Comparison of ENCODE assay signal across 18 mouse cellular contexts in the genomic region with DNA sequence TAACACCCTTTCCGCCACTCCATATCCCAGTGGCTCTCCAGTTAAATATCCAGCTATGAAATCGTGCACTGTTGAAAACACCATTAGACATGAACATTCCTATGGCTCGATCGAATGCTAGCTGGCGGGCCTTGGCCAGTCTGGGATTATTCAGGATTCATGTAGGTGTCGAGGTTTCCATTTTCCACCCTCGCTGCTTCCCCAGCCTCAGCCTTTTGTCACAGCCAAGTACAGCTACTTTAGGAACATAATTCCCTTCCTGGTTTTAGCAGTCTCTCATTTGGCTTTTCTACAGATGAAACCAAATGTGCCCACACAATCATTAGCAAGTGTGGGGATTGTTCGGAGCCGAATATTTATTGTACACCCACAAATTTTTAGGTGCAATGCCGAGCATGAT.
A peak's percentile ranks its signal among the peaks of the same experiment; 100 is the strongest.
DNase-seq lines count a peak whose midpoint lies in the region; ATAC-seq and TF ChIP-seq lines count a peak whose summit lies in the region.
"Had no signal": no experiment of that assay in that cellular context is flagged by ENCODE, and none has a peak within 500 bp of the region (broad histone marks: within the 10 kb centered on the region; RNA-seq: fewer than 3 reads in every experiment).

No protein-coding gene starts in this region.

- no peak overlapping the region for H3K4me3 ChIP-seq in hindbrain, postnatal 0 days (ENCODE audit: low read length)
- H3K4me3 ChIP-seq in hindbrain, embryonic 14.5 days (replicated peaks; ENCODE audit: low read length) = no peak overlapping the region
- H3K4me3 ChIP-seq in cortical plate, adult 2 months (ENCODE audit: insufficient read depth, low read length) = no peak overlapping the region
- H3K4me3 ChIP-seq: embryonic facial prominence, embryonic 15.5 days; forebrain, embryonic 12.5 days; intestine, embryonic 15.5 days had no signal

- no peak overlapping the region for H3K4me2 ChIP-seq in hindbrain, postnatal 0 days (ENCODE audit: low read depth, low read length)
- H3K4me2 ChIP-seq in hindbrain, embryonic 14.5 days (replicated peaks) = no peak overlapping the region
- H3K4me2 ChIP-seq: embryonic facial prominence, embryonic 15.5 days; forebrain, embryonic 12.5 days; intestine, embryonic 15.5 days had no signal

- H3K4me1 ChIP-seq in hindbrain, postnatal 0 days (ENCODE audit: insufficient read depth, low read length) = peaks cover 16% of the 10 kb centered on the region
- H3K4me1 ChIP-seq in hindbrain, embryonic 14.5 days (replicated peaks; ENCODE audit: control insufficient read depth, insufficient read depth, low read length) = peaks cover 13% of the 10 kb centered on the region; the same call in 1 of the 2 replicates
- H3K4me1 ChIP-seq in cortical plate, adult 2 months (ENCODE audit: control insufficient read depth, insufficient read depth, low read length) = peaks cover 19% of the 10 kb centered on the region
- H3K4me1 ChIP-seq: intestine, embryonic 15.5 days had no signal

- no peaks in the 10 kb centered on the region for H3K9me3 ChIP-seq in hindbrain, postnatal 0 days (ENCODE audit: low read length)
- H3K9me3 ChIP-seq in hindbrain, embryonic 14.5 days (ENCODE audit: control insufficient read depth, low read length) = no peaks in the 10 kb centered on the region
- H3K9me3 ChIP-seq: embryonic facial prominence, embryonic 15.5 days; forebrain, embryonic 12.5 days; intestine, embryonic 15.5 days had no signal

- ATAC-seq in hindbrain, postnatal 0 days = no peak
- no peak for ATAC-seq in hindbrain, embryonic 14.5 days (ENCODE audit: low FRiP score)
- ATAC-seq: intestine, embryonic 15.5 days had no signal

- peak overlapping the region; percentile 26; the same call in 1 of the 2 replicates for H3K27ac ChIP-seq in hindbrain, postnatal 0 days
- no peak overlapping the region; the same call in none of the 2 replicates for H3K27ac ChIP-seq in hindbrain, embryonic 14.5 days
- H3K27ac ChIP-seq in cortical plate, adult 2 months (ENCODE audit: insufficient read depth, low read length) = 0 out of 2 replicates have a peak overlapping the region, but pooled peaks have one; percentile 9
- H3K27ac ChIP-seq: embryonic facial prominence, embryonic 15.5 days; forebrain, embryonic 12.5 days; intestine, embryonic 15.5 days; liver, embryonic 14.5 days had no signal

- WGBS in hindbrain, postnatal 0 days = 78% methylated on average over 10 of the region's 10 CpGs
- WGBS in hindbrain, embryonic 14.5 days = 85% methylated on average over 10 of the region's 10 CpGs

- no peaks in the 10 kb centered on the region for H3K27me3 ChIP-seq in hindbrain, postnatal 0 days (ENCODE audit: insufficient read depth, low read length)
- no peaks in the 10 kb centered on the region for H3K27me3 ChIP-seq in hindbrain, embryonic 14.5 days (ENCODE audit: control insufficient read depth, insufficient read depth, low read length)
- H3K27me3 ChIP-seq: embryonic facial prominence, embryonic 15.5 days; forebrain, embryonic 12.5 days; intestine, embryonic 15.5 days had no signal

- no peak overlapping the region for H3K9ac ChIP-seq in hindbrain, postnatal 0 days (replicated peaks; ENCODE audit: low read length)
- H3K9ac ChIP-seq in hindbrain, embryonic 14.5 days = no peak overlapping the region
- H3K9ac ChIP-seq: embryonic facial prominence, embryonic 15.5 days; forebrain, embryonic 12.5 days; intestine, embryonic 15.5 days; liver, embryonic 14.5 days had no signal

- no peaks in the 10 kb centered on the region for H3K36me3 ChIP-seq in hindbrain, postnatal 0 days (ENCODE audit: insufficient read depth, low read length)
- no peaks in the 10 kb centered on the region for H3K36me3 ChIP-seq in hindbrain, embryonic 14.5 days (replicated peaks; ENCODE audit: control insufficient read depth, insufficient read depth)
- H3K36me3 ChIP-seq: embryonic facial prominence, embryonic 15.5 days; forebrain, embryonic 12.5 days; intestine, embryonic 15.5 days had no signal

- no peak for TF ChIP-seq CTCF in hindbrain, postnatal 0 days (IDR thresholded peaks at IDR 0.05; ENCODE audit: low read depth)
- TF ChIP-seq CTCF in cortical plate, adult 2 months (IDR thresholded peaks at IDR 0.05; ENCODE audit: extremely low read depth, insufficient read depth, low read length) = no peak

- intact Hi-C loops in left cerebral cortex, postnatal 36 days (cut with DNase I) = loop anchor here (5.0 kb wide), 1 partner anchor 240 kb away; a partner anchor contains a TSS

- no peak for TF ChIP-seq POLR2A in cortical plate, adult 2 months (IDR thresholded peaks at IDR 0.05; ENCODE audit: extremely low read depth, insufficient read depth, low read length)

- DNase-seq in hindbrain, postnatal 0 days (ENCODE audit: low spot score) = no peak
- DNase-seq in hindbrain, embryonic 14.5 days (ENCODE audit: low spot score) = no peak
- peak; percentile 48 to 68 for DNase-seq in layer of hippocampus, adult 8-10 months (ENCODE audit: low spot score in 2 of 2)
- peak; percentile 53 to 67 for DNase-seq in left cerebral cortex, postnatal 36 days (ENCODE audit: low spot score in 2 of 2)
- DNase-seq in ovary, postnatal 14 days (ENCODE audit: low spot score) = no peak
- DNase-seq in spleen, postnatal 36 days (ENCODE audit: low spot score in 2 of 2) = no peak
- DNase-seq in heart, postnatal 4 days = no peak
- DNase-seq: adrenal gland, adult 2 months; cerebellum, adult 11-12 months; gastrocnemius, postnatal 14 days; heart, postnatal 10 days; lung, postnatal 10 days; thymus, postnatal 36 days had no signal

Comparison
In these comparisons a context has a peak if more than half of its experiments do, and no peak if none do; other contexts are left out.
1. DNase-seq: peak in layer of hippocampus, adult 8-10 months (2 of 2) and left cerebral cortex, postnatal 36 days (2 of 2); none in hindbrain, postnatal 0 days (single experiment), hindbrain, embryonic 14.5 days (single experiment), ovary, postnatal 14 days (single experiment), spleen, postnatal 36 days (0 of 2) and heart, postnatal 4 days (single experiment).